Mouse (Mus musculus): ENCODE data around the gene Gripap1. TPM values are rescaled to one million over a fixed set of nuclear protein-coding genes. Genes with fewer than 3 reads are reported as not detected.

Gene Gripap1
- polyA plus RNA-seq, 1 experiment = 184 TPM

- Histone ChIP-seq H3K4me1 (ENCODE audit: control insufficient read depth, insufficient read depth, low read length) (peaks cover 1% of the 10 kb centered on the region; the same call in 1 of the 2 replicates), H3K4me3 (replicated peaks; ENCODE audit: control insufficient read depth, low read depth, low read length) (no peak overlapping the region), H3K27ac (ENCODE audit: control insufficient read depth, insufficient read depth, low read depth, low read length, poor library complexity) (no peak overlapping the region)
- no peak for TF ChIP-seq CTCF (IDR thresholded peaks at IDR 0.05; ENCODE audit: control insufficient read depth, insufficient read depth, low read length)
- no peak for TF ChIP-seq POLR2A (IDR thresholded peaks at IDR 0.05; ENCODE audit: borderline replicate concordance, control insufficient read depth, low read depth, low read length)
- 86% methylated on average over 1 of the region's 1 CpGs for WGBS
Measured at GRCm38 (mm10) chrX:7867141-7867540, 77.6 kb downstream of the Gripap1 start.

GRCm38 (mm10) chrX:7868506-7868905 is 78.9 kb downstream of the Gripap1 start:
- TF ChIP-seq POLR2A (IDR thresholded peaks at IDR 0.05; ENCODE audit: borderline replicate concordance, control insufficient read depth, low read depth, low read length) = no peak
- no peak for TF ChIP-seq CTCF (IDR thresholded peaks at IDR 0.05; ENCODE audit: control insufficient read depth, insufficient read depth, low read length)
- Histone ChIP-seq H3K4me3 (replicated peaks; ENCODE audit: control insufficient read depth, low read depth, low read length) (no peak overlapping the region), H3K4me1 (ENCODE audit: control insufficient read depth, insufficient read depth, low read length) (peaks cover 1% of the 10 kb centered on the region; the same call in 1 of the 2 replicates), H3K27ac (ENCODE audit: control insufficient read depth, insufficient read depth, low read depth, low read length, poor library complexity) (no peak overlapping the region)
- 34% methylated on average over 2 of the region's 2 CpGs for WGBS

- TF ChIP-seq POLR2A (IDR thresholded peaks at IDR 0.05; ENCODE audit: borderline replicate concordance, control insufficient read depth, low read depth, low read length) (no peak), CTCF (IDR thresholded peaks at IDR 0.05; ENCODE audit: control insufficient read depth, insufficient read depth, low read length) (no peak)
- H3K4me3 ChIP-seq (replicated peaks; ENCODE audit: control insufficient read depth, low read depth, low read length) = no peak overlapping the region
- peaks cover 1% of the 10 kb centered on the region; the same call in 1 of the 2 replicates for H3K4me1 ChIP-seq (ENCODE audit: control insufficient read depth, insufficient read depth, low read length)
- WGBS = 88% methylated on average over 3 of the region's 3 CpGs
- no peak overlapping the region for H3K27ac ChIP-seq (ENCODE audit: control insufficient read depth, insufficient read depth, low read depth, low read length, poor library complexity)
Measured at GRCm38 (mm10) chrX:7869826-7870225, 80.3 kb downstream of the Gripap1 start.

Other genes with a start within 250 kb of the Gripap1 start
- gene Foxp3, start 216.1 kb upstream of the Gripap1 start, polyA plus RNA-seq (2011; ENCODE audit: insufficient read depth, insufficient read length, low replicate concordance, missing spikeins) = 1.2 TPM in 1 of 2 replicates, not detected in the other
- gene Ppp1r3f, start 215.5 kb upstream of the Gripap1 start, polyA plus RNA-seq (2011; ENCODE audit: insufficient read depth, insufficient read length, low replicate concordance, missing spikeins) = 0.43 TPM in 1 of 2 replicates, not detected in the other
- gene Ccdc22, start 184.2 kb upstream of the Gripap1 start, polyA plus RNA-seq (2011; ENCODE audit: insufficient read depth, insufficient read length, low replicate concordance, missing spikeins) = 28.7 and 37.0 TPM in 2 replicates
- 0.22 and 0.32 TPM in 2 replicates for gene Cacna1f, start 182.7 kb upstream of the Gripap1 start, polyA plus RNA-seq (2011; ENCODE audit: insufficient read depth, insufficient read length, low replicate concordance, missing spikeins)
- gene Syp, start 151.3 kb upstream of the Gripap1 start, polyA plus RNA-seq (2011; ENCODE audit: insufficient read depth, insufficient read length, low replicate concordance, missing spikeins) = 0.50 and 1.9 TPM in 2 replicates
- 10.7 and 22.4 TPM in 2 replicates for gene Prickle3, start 132.5 kb upstream of the Gripap1 start, polyA plus RNA-seq (2011; ENCODE audit: insufficient read depth, insufficient read length, low replicate concordance, missing spikeins)
- gene Plp2, start 118.4 kb upstream of the Gripap1 start, polyA plus RNA-seq (2011; ENCODE audit: insufficient read depth, insufficient read length, low replicate concordance, missing spikeins) = 5.3 and 33.2 TPM in 2 replicates
- gene Magix, start 108.5 kb upstream of the Gripap1 start, polyA plus RNA-seq (2011; ENCODE audit: insufficient read depth, insufficient read length, low replicate concordance, missing spikeins) = not detected in 2 replicates
- gene Gpkow, start 92.6 kb upstream of the Gripap1 start, polyA plus RNA-seq (2011; ENCODE audit: insufficient read depth, insufficient read length, low replicate concordance, missing spikeins) = 17.6 and 19.1 TPM in 2 replicates
- 54.7 and 91.1 TPM in 2 replicates for gene Wdr45, start 75.4 kb upstream of the Gripap1 start, polyA plus RNA-seq (2011; ENCODE audit: insufficient read depth, insufficient read length, low replicate concordance, missing spikeins)
- not detected in 2 replicates for gene Gm45208, start 67.5 kb upstream of the Gripap1 start, polyA plus RNA-seq (2011; ENCODE audit: insufficient read depth, insufficient read length, low replicate concordance, missing spikeins)
- 3.9 and 9.5 TPM in 2 replicates for gene Praf2, start 61.3 kb upstream of the Gripap1 start, polyA plus RNA-seq (2011; ENCODE audit: insufficient read depth, insufficient read length, low replicate concordance, missing spikeins)
- 0.36 and 1.4 TPM in 2 replicates for gene Ccdc120, start 38.9 kb upstream of the Gripap1 start, polyA plus RNA-seq (2011; ENCODE audit: insufficient read depth, insufficient read length, low replicate concordance, missing spikeins)
- 15.5 and 22.3 TPM in 2 replicates for gene Tfe3, start 27.2 kb upstream of the Gripap1 start, polyA plus RNA-seq (2011; ENCODE audit: insufficient read depth, insufficient read length, low replicate concordance, missing spikeins)
- gene Kcnd1, start 32.5 kb downstream of the Gripap1 start, polyA plus RNA-seq (2011; ENCODE audit: insufficient read depth, insufficient read length, low replicate concordance, missing spikeins) = 2.2 and 4.8 TPM in 2 replicates
- gene Otud5, start 51.6 kb downstream of the Gripap1 start, polyA plus RNA-seq (2011; ENCODE audit: insufficient read depth, insufficient read length, low replicate concordance, missing spikeins) = 124 and 222 TPM in 2 replicates
- 20.0 and 26.2 TPM in 2 replicates for gene Pim2, start 88.5 kb downstream of the Gripap1 start, polyA plus RNA-seq (2011; ENCODE audit: insufficient read depth, insufficient read length, low replicate concordance, missing spikeins)
- gene Slc35a2, start 94.3 kb downstream of the Gripap1 start, polyA plus RNA-seq (2011; ENCODE audit: insufficient read depth, insufficient read length, low replicate concordance, missing spikeins) = 21.0 and 37.1 TPM in 2 replicates
- 40.9 and 45.1 TPM in 2 replicates for gene Pqbp1, start 109.5 kb downstream of the Gripap1 start, polyA plus RNA-seq (2011; ENCODE audit: insufficient read depth, insufficient read length, low replicate concordance, missing spikeins)
- gene Timm17b, start 109.6 kb downstream of the Gripap1 start, polyA plus RNA-seq (2011; ENCODE audit: insufficient read depth, insufficient read length, low replicate concordance, missing spikeins) = 9.2 and 17.8 TPM in 2 replicates
- gene Gm10491, start 118.1 kb downstream of the Gripap1 start, polyA plus RNA-seq (2011; ENCODE audit: insufficient read depth, insufficient read length, low replicate concordance, missing spikeins) = not detected in 2 replicates
- gene Gm10490, start 119.8 kb downstream of the Gripap1 start, polyA plus RNA-seq (2011; ENCODE audit: insufficient read depth, insufficient read length, low replicate concordance, missing spikeins) = not detected in 2 replicates
- gene Pcsk1n, start 130.1 kb downstream of the Gripap1 start, polyA plus RNA-seq (2011; ENCODE audit: insufficient read depth, insufficient read length, low replicate concordance, missing spikeins) = not detected in 2 replicates
- 10.9 TPM in 1 of 2 replicates, not detected in the other for gene Eras, start 138.8 kb downstream of the Gripap1 start, polyA plus RNA-seq (2011; ENCODE audit: insufficient read depth, insufficient read length, low replicate concordance, missing spikeins)
- gene Hdac6, start 158.1 kb downstream of the Gripap1 start, polyA plus RNA-seq (2011; ENCODE audit: insufficient read depth, insufficient read length, low replicate concordance, missing spikeins) = 8.3 and 17.0 TPM in 2 replicates
- 91.2 and 137 TPM in 2 replicates for gene Gata1, start 188.3 kb downstream of the Gripap1 start, polyA plus RNA-seq (2011; ENCODE audit: insufficient read depth, insufficient read length, low replicate concordance, missing spikeins)
- gene Glod5, start 228.7 kb downstream of the Gripap1 start, polyA plus RNA-seq (2011; ENCODE audit: insufficient read depth, insufficient read length, low replicate concordance, missing spikeins) = not detected in 2 replicates

Measured in bone marrow, adult 2 months (tissue).